Mouse (Mus musculus) forelimb bud, embryonic 11.5 days (tissue): ENCODE results near the gene Sh3gl2.

Experiments used
- DNase-seq: peaks from one replicate; pipeline ENCODE4 v3.0.0-alpha.2; 2012; ENCODE audit warnings: low read depth, low spot score

Sh3gl2 gene

GRCm38 (mm10) chr4:85232386-85233381 lies 27.8 kb downstream of the Sh3gl2 start:
- DNase-seq: no peak

GRCm38 (mm10) chr4:85241675-85242074 lies 36.7 kb downstream of the Sh3gl2 start:
- no peak for DNase-seq

- no peak for DNase-seq
Measured at GRCm38 (mm10) chr4:85242562-85242961, 37.6 kb downstream of the Sh3gl2 start.

GRCm38 (mm10) chr4:85248673-85249072 lies 43.7 kb downstream of the Sh3gl2 start:
- no peak for DNase-seq

- DNase-seq: no peak
Measured at GRCm38 (mm10) chr4:85250271-85250670, 45.3 kb downstream of the Sh3gl2 start.

GRCm38 (mm10) chr4:85250786-85251185 lies 45.9 kb downstream of the Sh3gl2 start:
- no peak for DNase-seq

- DNase-seq: no peak
Measured at GRCm38 (mm10) chr4:85255771-85256389, 51.0 kb downstream of the Sh3gl2 start.

GRCm38 (mm10) chr4:85256461-85257202 lies 51.7 kb downstream of the Sh3gl2 start:
- DNase-seq: no peak

GRCm38 (mm10) chr4:85257771-85258341 lies 52.9 kb downstream of the Sh3gl2 start:
- DNase-seq: no peak

- no peak for DNase-seq
Measured at GRCm38 (mm10) chr4:85260687-85261658, 56.0 kb downstream of the Sh3gl2 start.

GRCm38 (mm10) chr4:85262146-85262545 lies 57.2 kb downstream of the Sh3gl2 start:
- DNase-seq: no peak

GRCm38 (mm10) chr4:85262606-85263005 lies 57.7 kb downstream of the Sh3gl2 start:
- DNase-seq: no peak

GRCm38 (mm10) chr4:85267456-85267855 lies 62.5 kb downstream of the Sh3gl2 start:
- DNase-seq: no peak

GRCm38 (mm10) chr4:85272877-85273276 lies 68.0 kb downstream of the Sh3gl2 start:
- DNase-seq: no peak

GRCm38 (mm10) chr4:85273452-85273851 lies 68.5 kb downstream of the Sh3gl2 start:
- DNase-seq: no peak

GRCm38 (mm10) chr4:85283151-85283550 lies 78.2 kb downstream of the Sh3gl2 start:
- no peak for DNase-seq

GRCm38 (mm10) chr4:85289990-85290389 lies 85.1 kb downstream of the Sh3gl2 start:
- DNase-seq: no peak

- no peak for DNase-seq
Measured at GRCm38 (mm10) chr4:85291296-85291695, 86.4 kb downstream of the Sh3gl2 start.

- no peak for DNase-seq
Measured at GRCm38 (mm10) chr4:85293368-85293767, 88.4 kb downstream of the Sh3gl2 start.

GRCm38 (mm10) chr4:85300610-85301405 lies 95.9 kb downstream of the Sh3gl2 start:
- DNase-seq: no peak
